Mouse (Mus musculus): Measurements from ENCODE around the gene Kat5.

Gene Kat5

DNA sequence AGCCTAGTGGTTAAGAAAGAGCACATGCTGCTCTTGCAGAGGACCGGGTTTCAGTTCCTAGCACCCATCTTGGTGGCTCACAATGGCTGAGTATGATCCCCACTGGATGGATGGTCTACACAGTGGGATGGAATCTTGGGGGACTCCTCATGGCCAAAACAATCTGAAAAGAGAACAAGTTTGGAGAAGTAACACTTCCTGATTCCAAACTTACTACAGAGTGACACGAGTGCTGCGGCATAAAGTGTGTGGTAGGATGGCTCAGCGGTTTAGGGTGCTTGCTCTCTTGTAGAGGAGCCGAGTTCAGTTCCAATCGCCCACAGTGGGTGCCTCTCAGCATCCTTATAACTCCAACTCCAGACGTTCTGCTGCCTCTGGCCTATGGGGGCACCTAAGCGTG is 15.3 kb upstream of the Kat5 start:
- no peak for DNase-seq

GRCm38 (mm10) chr19:5621884-5622283 is 11.8 kb upstream of the Kat5 start:
- DNase-seq, result no peak

DNA sequence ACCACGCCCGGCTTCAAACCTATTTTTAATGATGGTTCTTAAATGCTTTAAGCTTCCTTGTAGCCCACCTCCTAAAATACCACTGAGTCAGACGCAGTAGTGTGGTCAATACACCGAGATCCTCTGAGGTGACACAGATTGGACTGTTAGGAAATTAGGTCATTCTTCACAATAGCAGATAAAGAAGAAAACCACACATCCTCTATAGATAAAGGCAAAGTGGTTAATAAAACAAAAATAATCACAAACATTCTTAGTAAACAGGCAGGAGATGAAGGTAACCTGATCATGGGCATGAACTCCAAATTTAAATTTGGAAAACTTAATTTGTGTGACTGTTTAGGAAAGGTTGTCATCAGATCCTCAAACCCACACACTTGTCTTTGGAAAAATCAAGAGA is 10.0 kb upstream of the Kat5 start:
- DNase-seq, result no peak

DNA sequence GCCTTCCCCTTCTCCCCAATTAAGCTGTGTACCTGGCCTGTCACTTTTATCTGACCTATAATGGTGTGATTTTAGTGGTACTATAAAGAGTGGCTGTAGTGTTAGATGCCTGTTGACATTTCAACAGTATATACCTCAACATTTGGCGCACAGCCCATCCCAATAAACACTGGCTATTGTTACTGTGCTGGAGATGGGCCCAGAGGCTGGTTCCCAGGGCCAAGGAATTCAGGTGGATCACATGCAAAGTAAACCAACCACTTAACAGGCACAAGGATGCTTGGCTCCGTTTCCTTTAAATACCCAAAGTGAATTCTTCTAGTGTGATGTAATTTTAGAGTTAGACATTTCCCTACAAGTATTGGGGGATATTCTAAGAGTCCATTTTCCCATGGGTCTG is 4.9 kb upstream of the Kat5 start:
- DNase-seq, result no peak

DNA sequence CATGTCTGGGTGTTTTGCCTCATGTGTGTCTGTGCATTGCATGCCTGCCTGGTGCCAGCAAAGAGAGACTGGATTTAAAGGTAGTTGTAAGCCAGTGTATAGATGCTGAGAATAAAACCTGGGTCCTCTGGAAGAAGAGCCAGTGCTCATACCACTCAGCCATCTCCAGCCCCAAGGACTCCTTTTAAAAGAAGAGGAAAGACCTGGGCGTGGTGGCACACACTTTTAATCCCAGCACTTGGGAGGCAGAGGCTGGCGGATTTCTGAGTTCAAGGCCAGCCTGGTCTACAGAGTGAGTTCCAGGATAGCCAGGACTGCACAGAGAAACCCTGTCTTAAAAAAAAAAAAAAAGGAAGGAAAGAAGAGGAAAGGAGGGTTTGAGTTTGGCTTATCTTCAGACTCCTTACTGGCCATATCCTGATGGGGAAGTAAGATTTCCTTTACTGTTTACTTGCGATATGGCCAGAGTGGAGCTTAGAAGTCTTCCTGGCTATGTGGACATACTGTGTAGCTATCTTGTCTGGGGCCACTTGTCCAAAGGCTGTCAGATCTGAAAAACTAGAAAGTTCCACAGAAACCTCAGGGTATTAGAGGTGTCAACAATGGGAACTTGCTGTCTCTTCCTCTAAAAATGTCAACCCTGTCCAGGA is 2.9 kb upstream of the Kat5 start:
- DNase-seq, result no peak

- no peak for DNase-seq
Measured at GRCm38 (mm10) chr19:5611973-5612372, 1.9 kb upstream of the Kat5 start.

DNA sequence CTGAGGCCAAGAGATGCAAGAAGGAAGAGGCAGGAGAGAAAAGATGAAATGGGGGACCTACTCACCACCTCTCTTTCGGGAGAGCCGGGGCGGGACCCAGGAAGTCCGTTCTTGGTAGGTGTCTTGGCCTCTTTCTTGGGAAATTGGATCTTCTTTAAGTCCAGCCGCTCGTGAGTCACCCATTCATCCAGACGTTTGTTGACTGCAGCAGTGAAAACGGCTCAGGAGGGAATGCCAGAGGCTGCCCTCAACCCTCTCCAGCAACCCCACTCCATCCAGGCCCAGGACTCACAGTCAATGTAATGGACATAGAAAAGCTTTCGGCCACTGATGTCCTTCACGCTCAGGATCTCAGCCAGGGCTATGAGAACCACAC is 878 bp downstream of the Kat5 start:
- no peak for DNase-seq

DNA sequence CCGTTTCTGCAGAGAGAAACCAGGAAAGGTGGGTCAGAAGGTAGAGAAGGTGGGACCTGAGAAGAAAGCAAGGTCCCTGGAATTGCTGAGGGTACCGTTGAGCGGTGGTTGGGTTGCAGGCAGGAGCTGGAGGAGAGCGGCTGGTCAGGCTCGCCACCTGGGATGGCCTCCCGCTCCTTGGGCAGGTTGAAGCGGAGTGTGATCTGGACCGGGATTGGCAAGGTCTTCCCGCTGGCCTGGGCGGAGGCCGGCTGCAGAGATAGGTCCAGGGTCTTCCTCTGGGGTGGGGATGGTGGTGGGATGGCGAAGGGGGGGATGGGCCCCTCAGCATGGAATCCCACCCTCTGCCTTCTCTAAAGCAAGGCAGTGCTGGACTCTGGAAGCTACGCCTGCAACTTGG is 1.3 kb downstream of the Kat5 start:
- no peak for DNase-seq

GRCm38 (mm10) chr19:5607705-5608410 is 2.2 kb downstream of the Kat5 start:
- DNase-seq, result no peak

GRCm38 (mm10) chr19:5606196-5606595 is 3.8 kb downstream of the Kat5 start:
- DNase-seq, result no peak

GRCm38 (mm10) chr19:5605126-5605525 is 4.9 kb downstream of the Kat5 start:
- DNase-seq, result peak; percentile 17

GRCm38 (mm10) chr19:5603664-5604063 is 6.4 kb downstream of the Kat5 start:
- DNase-seq, result peak; percentile 29

- DNase-seq, result peak; percentile 83
Measured at GRCm38 (mm10) chr19:5601752-5602541, 8.1 kb downstream of the Kat5 start, which contains the start of gene Rnaseh2c. Rnaseh2c (plus strand) TSS chr19:5601873.

DNA sequence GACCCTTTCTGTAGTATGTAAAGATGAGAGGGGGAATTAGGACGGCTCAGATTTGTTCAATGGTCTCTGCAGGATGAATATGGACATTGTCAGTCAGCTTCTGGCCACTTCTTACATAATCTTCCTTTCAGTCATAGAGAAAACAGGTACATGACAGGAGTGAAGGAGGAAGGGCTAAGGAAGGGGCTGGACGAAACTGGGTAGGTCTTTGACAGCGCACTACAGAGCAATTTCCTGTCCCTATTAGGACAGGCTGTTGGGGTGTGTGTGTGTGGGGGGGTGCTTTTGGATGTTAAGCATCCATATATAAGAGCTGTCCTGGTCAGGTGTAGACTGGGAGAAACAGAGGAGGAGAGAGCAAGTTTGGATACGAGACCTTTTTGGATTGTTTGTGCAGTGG is 10.8 kb downstream of the Kat5 start:
- peak; percentile 13 for DNase-seq

DNA sequence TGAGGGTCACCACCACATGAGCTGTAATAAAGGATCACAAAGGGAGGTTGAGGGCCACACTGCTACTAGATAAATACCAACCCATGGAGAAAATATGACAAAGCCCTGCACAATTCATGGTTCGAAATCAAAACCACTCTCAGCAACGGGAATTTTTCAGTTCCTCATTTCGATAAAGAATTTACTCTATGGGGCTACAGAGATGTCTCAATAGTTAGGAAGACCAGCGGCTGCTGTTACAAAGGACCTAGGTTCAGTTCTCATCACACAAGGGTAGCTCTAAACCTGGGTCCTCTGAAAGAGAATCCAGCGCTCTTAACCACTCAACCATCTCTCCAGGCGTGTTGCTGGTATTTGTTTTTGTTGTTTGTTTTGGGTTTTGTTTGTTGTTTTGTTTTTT is 18.1 kb downstream of the Kat5 start:
- no peak for DNase-seq

GRCm38 (mm10) chr19:5589159-5589558 is 20.9 kb downstream of the Kat5 start:
- DNase-seq, result no peak

DNA sequence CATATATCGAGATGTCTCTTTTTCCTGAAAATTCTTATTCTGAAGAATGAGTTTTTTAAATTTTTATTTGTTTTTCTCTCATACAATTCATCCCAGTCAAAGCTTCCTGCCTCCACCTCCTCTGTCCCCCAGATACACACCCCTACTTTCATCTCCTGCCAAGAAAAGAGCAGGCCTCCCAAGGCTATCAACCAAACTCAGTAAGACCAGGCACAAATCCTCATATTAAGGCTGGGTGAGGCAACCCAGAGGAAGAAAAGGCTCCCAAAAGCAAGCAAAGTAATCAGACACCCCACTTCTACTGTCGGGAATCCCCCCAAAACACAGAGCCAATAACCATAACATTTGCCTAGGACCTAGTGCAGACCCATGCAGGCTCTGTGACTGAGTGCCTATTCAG is 28.0 kb downstream of the Kat5 start:
- no peak for DNase-seq

DNA sequence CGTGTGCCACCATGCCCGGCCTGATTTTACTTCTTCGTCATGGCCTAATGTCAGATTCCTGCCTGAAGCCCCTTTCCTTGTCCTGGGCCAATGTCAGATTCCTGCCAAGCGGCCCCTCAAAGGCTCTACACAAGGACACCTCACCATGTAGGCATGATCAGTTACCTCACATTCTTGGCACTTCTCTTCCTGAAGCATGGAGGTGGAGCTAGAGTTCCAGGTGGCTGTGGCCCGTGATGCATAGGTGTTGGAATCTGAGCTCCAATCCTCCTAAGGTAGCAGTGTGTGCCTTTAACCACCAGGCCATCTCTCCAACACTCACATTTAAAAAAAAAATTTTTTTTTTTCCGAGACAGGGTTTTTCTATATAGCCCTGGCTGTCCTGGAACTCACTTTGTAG is 29.3 kb downstream of the Kat5 start:
- DNase-seq, result no peak

- DNase-seq, result no peak
Measured at GRCm38 (mm10) chr19:5579971-5580370, 30.1 kb downstream of the Kat5 start.

GRCm38 (mm10) chr19:5575336-5575735 is 34.7 kb downstream of the Kat5 start:
- no peak for DNase-seq

DNA sequence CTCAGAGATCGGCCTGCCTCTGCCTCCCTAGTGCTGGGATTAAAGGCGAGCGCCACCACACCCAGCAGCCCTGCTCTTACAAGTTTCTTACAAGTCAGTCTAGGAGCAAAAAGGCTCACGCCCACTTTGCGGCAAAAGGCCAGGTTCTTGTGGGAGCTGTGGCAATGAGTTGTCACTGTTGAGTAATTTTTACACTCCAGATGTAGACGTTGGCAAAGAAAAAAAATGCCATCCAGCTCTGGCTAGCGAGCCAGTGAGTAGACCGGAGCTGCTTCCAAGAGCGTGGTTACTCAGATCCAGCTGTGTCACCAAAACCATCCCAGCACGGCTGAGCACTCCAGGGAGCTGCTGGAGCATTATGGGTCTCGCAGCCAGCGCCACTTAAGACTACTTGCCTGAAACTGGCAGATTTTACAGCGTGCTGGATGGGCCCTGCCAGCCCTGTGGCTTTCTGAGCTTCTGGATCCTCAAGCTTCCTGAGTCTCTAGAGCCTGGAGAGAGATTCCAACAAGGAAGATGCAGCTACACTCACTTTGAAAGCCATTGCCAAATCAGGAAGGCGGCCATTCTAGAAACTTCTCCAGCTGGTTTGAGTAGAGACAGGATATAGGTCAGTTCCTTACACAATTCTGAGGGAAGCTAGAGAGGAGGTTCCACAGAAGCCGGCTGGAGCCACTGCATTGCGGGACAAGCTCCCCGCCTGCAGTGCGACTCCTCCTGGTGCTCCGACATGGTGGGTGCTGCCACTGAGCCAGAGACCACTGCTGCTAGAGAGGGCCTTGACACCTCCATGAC is 37.5 kb downstream of the Kat5 start:
- DNase-seq, result no peak

DNA sequence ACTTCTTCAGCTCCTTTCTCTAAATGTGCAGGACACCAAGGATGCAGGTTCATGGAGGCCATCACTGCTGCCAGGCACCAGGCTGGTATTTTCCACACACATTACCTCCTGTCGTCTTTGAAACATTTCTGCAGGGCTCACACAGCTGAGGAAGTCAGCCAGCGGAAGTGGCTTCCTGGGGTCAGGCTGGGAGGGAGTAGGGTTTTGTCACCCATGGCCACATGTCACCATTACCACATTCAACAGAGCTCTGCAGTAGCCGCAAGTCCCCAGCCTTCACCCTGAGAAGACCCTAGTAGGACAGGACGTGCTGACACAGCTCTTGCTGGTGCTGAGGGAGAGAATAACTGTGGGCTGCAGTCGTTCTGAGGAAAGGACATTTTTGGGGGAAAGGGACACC is 38.2 kb downstream of the Kat5 start:
- no peak for DNase-seq
